Mouse (Mus musculus) intestine, embryonic 16.5 days (tissue): ENCODE measurements around the gene Ube4b. TPM values are rescaled to one million over a fixed set of nuclear protein-coding genes. Genes with fewer than 3 reads are reported as not detected.

Source experiments
- ATAC-seq: fragments of 200-750 bp; cut with Nextera tagmentation; 2 replicates; pipeline ENCODE4 v1.8.0; 2017; ENCODE audit warnings: moderate TSS enrichment, moderate library complexity
- H3K27ac ChIP-seq: fragments of 300-500 bp; sonication (generic); 2 replicates; pipeline ENCODE4 v1.5.1; 2014; ENCODE audit warnings: mild to moderate bottlenecking, low read length
- H3K27me3 ChIP-seq: fragments of 300-500 bp; sonication (generic); replicated peaks from 2 replicates; pipeline ENCODE4 v1.6.1; 2014; ENCODE audit warnings: low read length, control low read depth, mixed read lengths; ENCODE audit not compliant: control insufficient read depth, insufficient read depth
- H3K36me3 ChIP-seq: fragments of 300-500 bp; sonication (generic); 2 replicates; pipeline ENCODE4 v1.6.1; 2014; ENCODE audit warnings: low read length, control low read depth; ENCODE audit not compliant: control insufficient read depth, insufficient read depth
- H3K4me1 ChIP-seq: fragments of 300-500 bp; sonication (generic); 2 replicates; pipeline ENCODE4 v1.6.1; 2014; ENCODE audit warnings: low read length, control low read depth, mixed read lengths; ENCODE audit not compliant: control insufficient read depth, insufficient read depth
- H3K4me2 ChIP-seq: fragments of 300-500 bp; sonication (generic); 2 replicates; pipeline ENCODE4 v1.6.1; 2014; ENCODE audit warnings: low read depth, low read length, control low read depth
- H3K4me3 ChIP-seq: fragments of 300-500 bp; sonication (generic); 2 replicates; pipeline ENCODE4 v1.5.1; 2014; ENCODE audit warnings: mild to moderate bottlenecking, low read length
- H3K9ac ChIP-seq: fragments of 300-500 bp; sonication (generic); 2 replicates; pipeline ENCODE4 v1.6.1; 2014; ENCODE audit warnings: low read depth, low read length
- H3K9me3 ChIP-seq: fragments of 300-500 bp; sonication (generic); 2 replicates; pipeline ENCODE4 v1.6.1; 2016; ENCODE audit warnings: low read length, control low read depth; ENCODE audit not compliant: control insufficient read depth
- WGBS: fragments of 180-500 bp; shearing (Covaris S2); extraction: QIAGEN DNeasy Blood & Tissue Kit; methylation state at CpG from one replicate; pipeline ENCODE4 v1.1.7; 2014; 5-methylcytosine and 5-hydroxymethylcytosine counted together
- polyA plus RNA-seq: library from polyadenylated mRNA; unstranded; fragments of >200 nt; fragmentation: Nextera tagmentation; extraction: Ambion mirVana; gene quantifications from 2 replicates; pipeline ENCODE4 v1.2.1, GENCODE M21; 2015

The Ube4b gene
- polyA plus RNA-seq, 1 experiment from 2014 or later: 31.1 TPM

DNA sequence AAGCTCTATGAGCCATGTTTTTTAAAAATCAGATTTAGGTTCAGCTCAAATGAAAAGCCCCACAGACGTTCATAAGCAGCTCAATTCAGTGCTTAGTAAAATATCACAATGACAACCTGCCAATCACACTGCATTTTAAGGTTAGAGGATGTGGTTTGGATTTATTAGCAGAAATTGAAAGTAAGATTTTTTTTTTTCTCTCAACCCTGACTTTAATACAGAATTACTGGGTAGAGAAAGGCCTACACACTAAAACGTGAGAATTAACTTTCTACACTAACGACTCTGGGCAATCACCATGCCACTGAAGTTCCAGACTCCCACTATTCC is 118.1 kb downstream of the Ube4b start:
- H3K27ac ChIP-seq: peak overlapping the region; percentile 59; the same call in 1 of the 2 replicates

DNA sequence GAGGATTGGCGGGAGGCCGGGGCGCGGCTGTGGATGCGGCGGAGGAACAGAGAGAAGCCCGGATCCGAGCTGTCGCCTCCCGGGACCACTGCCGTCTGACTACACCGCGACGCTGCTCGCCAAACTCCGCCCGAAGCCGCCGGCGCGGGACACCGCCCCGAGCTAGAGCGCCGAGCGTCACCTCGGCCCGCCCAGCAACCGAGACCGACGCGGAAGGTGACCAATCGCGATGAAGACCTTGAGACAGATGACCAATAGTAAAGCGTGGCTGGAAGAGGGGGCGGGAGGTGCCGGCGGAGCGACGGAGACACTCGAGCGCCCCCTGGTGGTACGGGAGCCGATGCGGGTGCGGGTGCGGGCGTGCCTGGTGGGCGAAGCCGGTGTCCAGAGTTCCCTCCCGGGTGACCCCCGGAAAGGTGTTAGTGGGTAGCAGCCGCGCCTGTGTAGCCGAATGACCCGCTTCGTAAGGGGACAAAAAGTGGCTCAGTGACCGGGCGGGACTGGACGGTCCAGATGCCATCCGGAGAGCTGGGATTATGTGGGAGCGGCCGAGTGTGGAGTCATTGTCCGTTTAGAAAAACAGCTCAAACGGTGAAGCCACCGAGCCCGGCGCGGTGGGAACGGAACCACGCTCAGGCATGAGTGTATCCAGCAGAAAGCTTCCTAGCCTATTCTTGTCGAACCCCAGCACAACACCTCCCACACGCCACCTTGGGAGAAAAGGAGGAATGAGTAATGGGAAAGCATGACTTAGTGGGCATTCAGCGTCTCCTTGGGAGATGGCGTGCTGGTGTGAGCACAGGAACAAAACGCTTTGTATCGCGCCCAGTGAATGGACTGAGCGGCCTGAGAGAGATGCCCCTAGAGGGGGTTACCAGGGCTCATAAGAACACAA is 118.7 kb downstream of the Ube4b start, which contains the start of gene Kif1b:
Gene Kif1b, minus strand, starts transcription at position 98 of the 895 bp plus-strand sequence.
- WGBS: under 1% methylated on average over 77 of the region's 79 CpGs
- no peaks in the 10 kb centered on the region for H3K27me3 ChIP-seq
- H3K36me3 ChIP-seq: no peaks in the 10 kb centered on the region
- peaks cover 9% of the 10 kb centered on the region for H3K4me1 ChIP-seq
- H3K4me3 ChIP-seq: peak within 1 kb of the TSS; percentile 92
- peak within 1 kb of the TSS; percentile 87 for H3K27ac ChIP-seq
- peak within 1 kb of the TSS; percentile 80 for H3K4me2 ChIP-seq
- peak; percentile 98 for ATAC-seq
- no peaks in the 10 kb centered on the region for H3K9me3 ChIP-seq
- peak within 1 kb of the TSS; percentile 88 for H3K9ac ChIP-seq

More for the DNA sequence above, 118.1 kb downstream of the Ube4b start:
- no peak for ATAC-seq
- H3K27me3 ChIP-seq: no peaks in the 10 kb centered on the region
- H3K9me3 ChIP-seq: no peaks in the 10 kb centered on the region
- H3K4me1 ChIP-seq: peaks cover 7% of the 10 kb centered on the region
- H3K4me2 ChIP-seq: peak overlapping the region; percentile 80
- WGBS: 65% methylated on average over 3 of the region's 3 CpGs
- H3K36me3 ChIP-seq: no peaks in the 10 kb centered on the region
- H3K9ac ChIP-seq: peak overlapping the region; percentile 79
- H3K4me3 ChIP-seq: peak overlapping the region; percentile 92

DNA sequence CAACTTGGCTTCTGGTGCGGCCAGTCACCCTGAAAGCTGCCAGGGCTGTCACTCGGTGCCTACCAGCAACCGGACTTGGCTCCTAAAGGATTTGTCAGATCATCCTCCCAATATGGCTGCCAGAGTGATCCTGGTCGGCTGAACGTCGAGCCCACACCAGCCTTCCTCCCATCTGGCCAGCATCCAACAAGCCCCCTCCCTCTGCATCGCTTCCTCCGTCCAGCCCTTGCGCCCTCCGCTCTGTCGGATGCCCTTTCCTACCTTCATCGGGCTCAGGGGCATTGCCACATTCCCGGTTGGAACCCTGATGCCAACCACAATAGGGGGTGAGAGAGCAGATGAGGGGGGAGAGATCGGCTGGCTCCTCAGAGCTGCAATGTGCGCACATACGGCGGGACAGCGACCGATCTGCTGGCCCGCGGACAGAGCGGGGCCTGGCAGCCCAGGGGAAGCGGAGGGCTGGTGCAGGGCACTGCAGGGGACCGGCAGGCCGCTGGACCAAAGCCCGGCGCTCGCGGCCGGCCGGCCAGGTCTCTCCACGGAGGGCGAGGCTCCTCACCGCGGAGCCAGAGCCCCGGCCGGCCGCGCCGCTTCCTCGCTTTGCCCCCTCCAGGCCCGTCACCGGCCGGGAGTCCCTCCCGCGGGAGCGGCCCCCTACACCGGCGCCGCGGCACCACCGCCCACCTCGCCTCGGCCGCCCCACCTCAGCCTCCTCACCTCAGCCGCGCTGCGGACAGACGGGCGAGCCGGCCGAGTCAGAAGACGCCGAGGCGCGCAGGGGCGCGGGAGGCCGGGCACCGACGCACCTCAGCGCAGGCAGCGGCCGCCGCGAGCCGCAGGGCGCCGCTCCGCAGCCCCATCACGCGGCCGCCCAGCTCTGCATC is 119.6 kb downstream of the Ube4b start:
- H3K27me3 ChIP-seq: no peaks in the 10 kb centered on the region
- H3K27ac ChIP-seq: peak overlapping the region; percentile 87
- H3K4me2 ChIP-seq: peak overlapping the region; percentile 80
- peaks cover 12% of the 10 kb centered on the region for H3K4me1 ChIP-seq
- no peaks in the 10 kb centered on the region for H3K9me3 ChIP-seq
- ATAC-seq: peak; percentile 75
- peak overlapping the region; percentile 92 for H3K4me3 ChIP-seq
- H3K36me3 ChIP-seq: no peaks in the 10 kb centered on the region
- H3K9ac ChIP-seq: peak overlapping the region; percentile 88
- WGBS: 1% methylated on average over 77 of the region's 83 CpGs

DNA sequence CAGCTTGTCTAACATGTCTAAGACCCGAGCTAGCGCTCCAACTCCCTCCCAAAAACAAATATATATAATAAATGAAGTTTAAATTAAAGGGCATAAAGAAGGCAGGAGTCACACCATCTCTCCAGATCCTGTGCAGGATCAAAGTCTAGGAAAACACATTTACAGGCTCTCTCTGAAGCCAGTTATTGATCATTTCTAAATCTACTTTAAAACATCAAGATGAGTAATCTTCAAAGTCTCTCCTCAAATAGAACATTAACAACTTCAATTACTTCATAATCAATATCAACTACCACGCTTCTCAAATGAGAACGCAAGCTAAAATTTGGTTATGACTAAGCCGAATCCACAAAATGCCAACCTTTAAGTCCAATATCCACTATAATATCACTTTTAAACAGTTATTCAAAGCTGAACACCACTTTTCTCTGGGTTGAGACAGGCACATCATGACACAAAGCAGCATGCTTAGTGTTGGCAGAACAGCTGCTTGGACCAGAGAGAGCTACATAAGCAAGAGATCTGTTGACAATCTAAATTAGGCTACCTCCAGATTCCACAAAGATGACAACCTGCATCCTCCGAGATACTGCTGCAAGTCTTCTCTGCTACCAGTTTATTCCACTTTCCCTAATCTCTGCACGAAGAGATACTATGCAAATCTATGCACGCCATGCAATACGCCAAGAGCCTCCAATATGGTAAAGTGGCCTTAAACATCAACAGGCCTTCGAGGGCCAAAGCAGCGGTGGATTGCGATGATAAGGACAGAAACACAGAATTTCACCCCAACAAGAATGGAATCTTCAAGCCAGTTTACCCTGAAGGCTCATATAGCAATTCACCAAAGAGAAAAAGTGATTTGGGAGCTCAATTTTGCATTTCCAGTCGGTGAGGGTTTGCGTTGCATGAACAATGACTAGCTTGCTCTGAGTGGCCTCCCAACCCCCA is 120.5 kb downstream of the Ube4b start:
- Histone ChIP-seq H3K9me3 (no peaks in the 10 kb centered on the region), H3K27me3 (no peaks in the 10 kb centered on the region), H3K27ac (peak overlapping the region; percentile 87), H3K4me3 (peak overlapping the region; percentile 92), H3K4me1 (peaks cover 17% of the 10 kb centered on the region), H3K36me3 (no peaks in the 10 kb centered on the region), H3K9ac (peak overlapping the region; percentile 88), H3K4me2 (peak overlapping the region; percentile 80)
- WGBS: 44% methylated on average over 14 of the region's 14 CpGs
- ATAC-seq: no peak

DNA sequence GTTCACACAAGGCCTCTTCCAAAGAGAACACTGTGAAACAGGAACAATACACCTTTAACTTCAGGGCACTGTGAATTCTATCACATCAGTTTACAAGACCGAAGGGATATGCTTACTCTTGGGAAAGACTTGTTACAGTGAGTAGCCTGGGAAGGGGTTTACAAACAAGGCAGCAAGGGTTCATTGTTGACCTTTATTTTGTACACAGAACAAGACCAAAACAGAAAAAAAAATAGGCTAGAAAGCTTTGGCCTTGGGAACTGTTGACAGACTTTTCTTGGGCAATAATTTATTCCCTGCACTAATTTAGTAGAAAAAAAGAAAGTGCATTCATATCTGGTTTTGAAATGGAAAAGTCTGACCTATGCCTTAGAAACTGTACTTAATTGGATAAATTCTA is 122.1 kb downstream of the Ube4b start:
- Histone ChIP-seq H3K4me2 (no peak overlapping the region), H3K36me3 (no peaks in the 10 kb centered on the region), H3K4me3 (no peak overlapping the region), H3K27me3 (no peaks in the 10 kb centered on the region), H3K27ac (no peak overlapping the region), H3K9ac (no peak overlapping the region), H3K4me1 (peaks cover 17% of the 10 kb centered on the region), H3K9me3 (no peaks in the 10 kb centered on the region)
- WGBS: 72% methylated on average over 1 of the region's 1 CpGs
- ATAC-seq: no peak

DNA sequence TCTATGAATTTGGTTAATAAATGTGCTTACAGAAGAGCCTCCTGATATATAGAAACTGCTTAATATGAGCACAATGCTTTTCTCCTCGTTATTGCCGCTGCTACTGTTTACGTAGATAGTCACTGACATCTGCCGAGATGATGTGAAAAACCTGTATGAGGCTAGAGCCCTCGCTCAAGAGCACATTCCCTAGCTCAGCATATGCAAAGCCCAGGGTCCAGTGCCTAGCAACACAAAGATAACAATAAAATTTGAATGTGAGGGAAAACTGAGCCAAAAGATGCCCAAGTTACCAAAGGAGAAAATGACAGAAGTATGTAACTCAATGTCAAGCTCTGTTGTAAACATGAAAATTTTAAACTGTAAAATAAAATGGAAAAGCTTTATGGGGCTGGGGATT is 123.0 kb downstream of the Ube4b start:
- Histone ChIP-seq H3K4me2 (no peak overlapping the region), H3K27me3 (no peaks in the 10 kb centered on the region), H3K27ac (no peak overlapping the region), H3K4me3 (no peak overlapping the region), H3K9ac (no peak overlapping the region), H3K9me3 (no peaks in the 10 kb centered on the region), H3K4me1 (peaks cover 17% of the 10 kb centered on the region), H3K36me3 (no peaks in the 10 kb centered on the region)
- no peak for ATAC-seq
- WGBS: 42% methylated on average over 5 of the region's 5 CpGs

DNA sequence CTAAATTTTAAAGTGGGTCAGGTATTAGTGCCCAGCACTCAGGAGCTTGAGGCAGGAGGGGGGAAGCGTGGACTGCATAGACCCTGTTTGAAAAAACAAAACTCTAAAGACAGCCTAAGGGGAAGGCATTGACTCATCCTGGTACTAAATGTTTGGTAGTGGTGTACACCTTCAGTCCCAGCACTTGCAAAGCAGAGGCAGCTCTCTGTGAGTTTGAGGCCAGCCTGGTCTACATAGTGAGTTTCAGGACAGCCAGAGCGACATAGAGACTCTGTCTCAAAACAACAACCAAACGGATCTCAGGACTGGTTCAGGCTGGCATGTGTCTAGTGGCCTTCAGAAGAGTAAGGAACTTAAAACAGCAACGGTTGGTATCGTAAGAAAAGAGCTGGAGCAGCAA is 123.8 kb downstream of the Ube4b start:
- Histone ChIP-seq H3K4me1 (peaks cover 17% of the 10 kb centered on the region), H3K36me3 (no peaks in the 10 kb centered on the region), H3K9ac (no peak overlapping the region), H3K4me2 (no peak overlapping the region), H3K27ac (no peak overlapping the region), H3K4me3 (no peak overlapping the region), H3K9me3 (no peaks in the 10 kb centered on the region), H3K27me3 (no peaks in the 10 kb centered on the region)
- 72% methylated on average over 5 of the region's 5 CpGs for WGBS
- ATAC-seq: no peak

DNA sequence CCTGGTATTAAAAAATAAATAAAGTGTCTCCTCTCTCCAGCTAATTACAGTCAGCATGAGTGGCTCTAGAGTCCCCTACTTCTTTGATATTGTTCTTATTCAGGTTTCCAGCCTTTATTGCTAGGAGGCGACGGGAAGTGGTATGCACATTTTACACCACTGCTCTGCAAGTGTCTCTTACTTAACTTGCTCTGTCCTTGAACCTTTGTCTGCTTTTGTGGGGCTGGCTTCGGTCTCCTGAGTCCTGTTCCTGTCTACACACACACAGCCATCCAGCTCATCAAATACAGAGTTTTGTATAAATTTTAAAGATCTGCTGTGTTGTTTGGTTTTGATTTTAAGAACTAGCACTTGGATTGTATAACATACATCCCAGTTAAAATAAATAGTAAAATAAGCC is 124.4 kb downstream of the Ube4b start:
- Histone ChIP-seq H3K4me2 (no peak overlapping the region), H3K4me3 (no peak overlapping the region), H3K9ac (no peak overlapping the region), H3K4me1 (peaks cover 17% of the 10 kb centered on the region), H3K27ac (no peak overlapping the region), H3K36me3 (no peaks in the 10 kb centered on the region), H3K27me3 (no peaks in the 10 kb centered on the region), H3K9me3 (no peaks in the 10 kb centered on the region)
- no peak for ATAC-seq
- WGBS: 39% methylated on average over 3 of the region's 3 CpGs
